Mouse (Mus musculus): ENCODE measurements around the gene Sat1.
A peak's percentile ranks its signal among the peaks of the same experiment; 100 is the strongest.
"Not testable (repeated sequence)": the region's sequence is repeated elsewhere in the genome, so short reads cannot be mapped to it uniquely, and the experiment has no call there.

The Sat1 gene

GRCm38 (mm10) chrX:155216271-155216670 lies at the start of gene Sat1:
Sat1 (minus strand) TSS chrX:155216449.
- peak; percentile 87 for DNase-seq (ENCODE audit: low spot score in 2 of 2)

GRCm38 (mm10) chrX:155262915-155263252 lies 46.6 kb upstream of the Sat1 start:
- no peak for DNase-seq (ENCODE audit: low spot score in 2 of 2)

GRCm38 (mm10) chrX:155262235-155262914 lies 46.1 kb upstream of the Sat1 start, which contains the start of gene Acot9:
Acot9 (plus strand) TSS chrX:155262443.
- peak; percentile 82 for DNase-seq (ENCODE audit: low spot score in 2 of 2)

- DNase-seq (ENCODE audit: low spot score in 2 of 2): no peak
Observed at GRCm38 (mm10) chrX:155256856-155257255, 40.6 kb upstream of the Sat1 start.

GRCm38 (mm10) chrX:155218277-155218676 lies 2.0 kb upstream of the Sat1 start:
- DNase-seq (ENCODE audit: low spot score in 2 of 2): no peak

- DNase-seq (ENCODE audit: low spot score in 2 of 2): peak; percentile 6 to 21
Observed at GRCm38 (mm10) chrX:155215501-155216248, 574 bp downstream of the Sat1 start.

GRCm38 (mm10) chrX:155214291-155215136 lies 1.7 kb downstream of the Sat1 start:
- no peak for DNase-seq (ENCODE audit: low spot score in 2 of 2)

- DNase-seq (ENCODE audit: low spot score in 2 of 2): no peak
Observed at GRCm38 (mm10) chrX:155208671-155209070, 7.6 kb downstream of the Sat1 start.

- not testable (repeated sequence) for DNase-seq (ENCODE audit: low spot score in 2 of 2)
Observed at GRCm38 (mm10) chrX:155205436-155205835, 10.8 kb downstream of the Sat1 start.

- DNase-seq (ENCODE audit: low spot score in 2 of 2): no peak
Observed at GRCm38 (mm10) chrX:155202406-155203305, 13.6 kb downstream of the Sat1 start.

- DNase-seq (ENCODE audit: low spot score in 2 of 2): no peak
Observed at GRCm38 (mm10) chrX:155201799-155202198, 14.4 kb downstream of the Sat1 start.

- DNase-seq (ENCODE audit: low spot score in 2 of 2): no peak
Observed at GRCm38 (mm10) chrX:155194979-155195378, 21.3 kb downstream of the Sat1 start.

GRCm38 (mm10) chrX:155193732-155194443 lies 22.4 kb downstream of the Sat1 start:
- no peak for DNase-seq (ENCODE audit: low spot score in 2 of 2)

- DNase-seq (ENCODE audit: low spot score in 2 of 2): no peak
Observed at GRCm38 (mm10) chrX:155191941-155192340, 24.3 kb downstream of the Sat1 start.

- no peak for DNase-seq (ENCODE audit: low spot score in 2 of 2)
Observed at GRCm38 (mm10) chrX:155177640-155178039, 38.6 kb downstream of the Sat1 start.

- DNase-seq (ENCODE audit: low spot score in 2 of 2): no peak
Observed at GRCm38 (mm10) chrX:155177230-155177629, 39.0 kb downstream of the Sat1 start.

GRCm38 (mm10) chrX:155175568-155175967 lies 40.7 kb downstream of the Sat1 start:
- DNase-seq (ENCODE audit: low spot score in 2 of 2): no peak

- DNase-seq (ENCODE audit: low spot score in 2 of 2): no peak
Observed at GRCm38 (mm10) chrX:155172310-155172709, 43.9 kb downstream of the Sat1 start.

GRCm38 (mm10) chrX:155171754-155172153 lies 44.5 kb downstream of the Sat1 start:
- no peak for DNase-seq (ENCODE audit: low spot score in 2 of 2)

GRCm38 (mm10) chrX:155169886-155170285 lies 46.4 kb downstream of the Sat1 start:
- DNase-seq (ENCODE audit: low spot score in 2 of 2): no peak

GRCm38 (mm10) chrX:155167667-155168066 lies 48.6 kb downstream of the Sat1 start:
- no peak for DNase-seq (ENCODE audit: low spot score in 2 of 2)
